Mouse (Mus musculus): ENCODE measurements around the gene Tlr7. TPM values are rescaled to one million over a fixed set of nuclear protein-coding genes. Genes with fewer than 3 reads are reported as not detected.
"Not testable (repeated sequence)": the region's sequence is repeated elsewhere in the genome, so short reads cannot be mapped to it uniquely, and the experiment has no call there.

Gene Tlr7
- total RNA-seq, 2 experiments from 2014 or later: 3.2 to 3.7 TPM

DNA sequence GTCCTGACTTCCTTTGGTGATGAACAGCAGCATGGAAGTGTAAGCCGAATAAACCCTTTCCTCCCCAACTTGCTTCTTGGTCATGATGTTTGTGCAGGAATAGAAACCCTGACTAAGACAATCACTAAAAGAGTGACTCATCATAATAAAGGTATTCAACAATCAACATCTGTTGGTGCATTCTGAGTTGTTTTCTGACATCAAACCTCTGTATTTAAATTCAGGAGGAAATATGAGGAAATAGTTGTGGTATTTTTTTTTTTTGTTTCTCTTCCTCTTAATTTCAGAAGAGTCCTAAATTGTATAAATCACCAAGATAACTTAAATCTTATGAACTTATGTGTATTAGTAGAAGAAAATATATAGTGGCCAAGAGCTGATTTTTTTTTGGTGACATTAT is 28.3 kb downstream of the Tlr7 start:
- DNase-seq (ENCODE audit: low spot score in 2 of 2): not testable (repeated sequence)

DNA sequence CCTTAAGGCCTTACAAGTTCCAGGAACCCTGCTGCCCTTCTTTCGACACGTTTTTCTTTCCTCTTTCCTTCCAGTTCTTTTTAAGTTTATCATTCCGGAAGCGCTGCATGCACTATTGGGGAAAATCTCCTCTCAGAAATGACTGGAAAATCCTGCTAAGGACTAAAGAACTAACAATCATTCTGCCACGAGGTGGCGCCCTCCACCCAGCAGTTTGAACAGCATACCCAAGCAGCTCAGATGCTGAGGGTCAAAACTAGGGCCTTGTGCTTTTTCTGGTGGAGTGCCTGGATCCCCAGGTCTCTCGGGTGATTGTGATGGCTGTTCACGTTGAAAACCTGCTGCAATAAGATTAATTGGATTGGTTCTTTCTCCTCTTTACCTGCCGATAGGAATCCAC is 53.4 kb downstream of the Tlr7 start:
- DNase-seq (ENCODE audit: low spot score in 2 of 2): peak; percentile 65 to 79

DNA sequence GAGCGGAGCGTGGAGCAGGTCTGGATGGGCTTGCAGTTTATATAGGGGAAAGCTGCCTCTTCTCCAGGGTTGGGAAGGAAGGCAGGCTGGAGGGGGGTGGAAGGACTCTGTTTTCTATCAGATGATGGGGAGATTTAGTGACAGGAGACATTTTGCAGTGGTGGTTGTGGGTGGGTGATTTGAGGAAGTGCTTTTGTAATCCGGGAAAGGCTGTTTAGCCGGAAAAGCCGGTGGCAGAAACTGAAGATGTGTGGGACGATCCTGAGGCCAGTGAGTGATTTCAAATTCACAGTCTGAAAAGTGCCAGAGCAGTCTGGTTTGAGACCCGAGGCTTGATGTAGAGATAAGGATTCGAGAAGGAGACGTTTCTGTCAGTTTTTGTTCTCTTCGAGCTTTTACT is 53.8 kb downstream of the Tlr7 start:
- no peak for DNase-seq (ENCODE audit: low spot score in 2 of 2)

DNA sequence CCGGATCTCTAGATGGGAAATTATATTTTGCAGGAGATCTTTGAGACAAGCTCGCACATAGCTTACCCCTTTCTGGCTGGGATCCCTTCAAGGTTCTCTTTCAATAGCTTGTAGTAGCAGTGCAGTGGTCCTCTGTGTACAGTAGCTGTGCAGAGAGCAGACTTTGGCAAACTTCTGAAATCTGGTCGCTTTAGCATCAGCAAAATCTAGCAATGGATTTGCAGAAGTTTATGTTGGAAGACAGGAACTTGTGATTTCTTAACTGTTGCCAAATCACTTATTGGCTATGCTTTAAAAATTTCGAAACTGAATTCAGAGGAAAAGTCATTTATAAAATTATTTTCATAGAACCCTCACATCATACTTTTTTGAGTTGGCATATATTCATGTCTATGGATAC is 66.3 kb downstream of the Tlr7 start, which contains the start of gene Tlr8:
Tlr8 (minus strand) TSS at position 244 of the 400 bp plus-strand sequence.
- no peak for DNase-seq (ENCODE audit: low spot score in 2 of 2)

DNA sequence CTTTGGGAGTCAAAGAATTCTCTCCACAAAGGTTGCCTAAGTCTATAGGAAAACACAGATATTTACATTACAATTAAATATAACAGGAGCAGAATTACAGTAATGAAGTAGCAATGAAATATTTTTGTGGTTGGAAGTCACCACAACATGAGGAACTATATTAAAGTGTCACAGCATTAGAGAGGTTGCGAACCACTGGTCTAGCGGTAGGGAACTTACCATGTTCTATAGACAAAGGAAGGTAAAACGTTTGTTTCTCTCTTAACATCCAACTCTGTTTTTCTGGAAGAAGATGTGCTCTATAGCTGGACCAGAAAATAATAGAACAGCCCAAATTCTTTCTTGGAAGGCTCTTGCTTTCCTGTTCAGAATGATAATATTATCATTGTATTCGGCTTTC is 66.8 kb downstream of the Tlr7 start:
- DNase-seq (ENCODE audit: low spot score in 2 of 2): no peak

Other genes starting within 250 kb of the Tlr7 start
- 1,000 to 10,000 TPM; 2,084 to 2,121 TPM for gene Tmsb4x, start 121.2 kb downstream of the Tlr7 start, total RNA-seq (2021)
- gene Tlr8, start 66.2 kb downstream of the Tlr7 start, total RNA-seq (2021): not detected
- gene Prps2, start 52.2 kb upstream of the Tlr7 start, total RNA-seq (2021): 10 to 100 TPM; 22.1 to 24.8 TPM

Measured in layer of hippocampus, postnatal 10 days (tissue).